Mouse (Mus musculus): ENCODE data around the gene Rnf150. TPM values are rescaled to one million over a fixed set of nuclear protein-coding genes. Genes with fewer than 3 reads are reported as not detected.
A peak's percentile ranks its signal among the peaks of the same experiment; 100 is the strongest.

Gene Rnf150
- polyA plus RNA-seq, 1 experiment from 2014 or later, result 0.10 TPM

GRCm38 (mm10) chr8:82916851-82917539 lies 53.8 kb downstream of the Rnf150 start:
- no peak for DNase-seq
- H3K4me3 ChIP-seq (replicated peaks), result no peak overlapping the region
- ATAC-seq (ENCODE audit: low read depth), result no peak
- no peaks in the 10 kb centered on the region for H3K27me3 ChIP-seq
- no peak overlapping the region for H3K27ac ChIP-seq
- no peaks in the 10 kb centered on the region for H3K9me3 ChIP-seq (replicated peaks)
- no peaks in the 10 kb centered on the region for H3K36me3 ChIP-seq
- peaks cover 8% of the 10 kb centered on the region; the same call in 1 of the 2 replicates for H3K4me1 ChIP-seq (replicated peaks)
- no peak overlapping the region for H3K4me2 ChIP-seq
- WGBS (ENCODE audit: insufficient replicate concordance), result 6% methylated on average over 1 of the region's 1 CpGs
- no peak overlapping the region for H3K9ac ChIP-seq

GRCm38 (mm10) chr8:82917540-82918316 lies 54.6 kb downstream of the Rnf150 start:
- WGBS (ENCODE audit: insufficient replicate concordance), result 34% methylated on average over 5 of the region's 5 CpGs
- H3K36me3 ChIP-seq, result no peaks in the 10 kb centered on the region
- DNase-seq (no peak), ATAC-seq (ENCODE audit: low read depth) (no peak)
- peaks cover 8% of the 10 kb centered on the region; the same call in 1 of the 2 replicates for H3K4me1 ChIP-seq (replicated peaks)
- H3K27me3 ChIP-seq, result no peaks in the 10 kb centered on the region
- H3K9ac ChIP-seq, result no peak overlapping the region
- H3K9me3 ChIP-seq (replicated peaks), result no peaks in the 10 kb centered on the region
- H3K27ac ChIP-seq, result no peak overlapping the region; the same call in 1 of the 2 replicates
- no peak overlapping the region for H3K4me3 ChIP-seq (replicated peaks)
- H3K4me2 ChIP-seq, result no peak overlapping the region

GRCm38 (mm10) chr8:82919676-82920075 lies 56.5 kb downstream of the Rnf150 start:
- DNase-seq (no peak), ATAC-seq (ENCODE audit: low read depth) (no peak)
- H3K36me3 ChIP-seq, result no peaks in the 10 kb centered on the region
- no peaks in the 10 kb centered on the region for H3K9me3 ChIP-seq (replicated peaks)
- no peaks in the 10 kb centered on the region for H3K27me3 ChIP-seq
- H3K4me2 ChIP-seq, result no peak overlapping the region
- H3K4me1 ChIP-seq (replicated peaks), result peaks cover 8% of the 10 kb centered on the region; the same call in 1 of the 2 replicates
- WGBS (ENCODE audit: insufficient replicate concordance), result 59% methylated on average over 4 of the region's 4 CpGs
- H3K4me3 ChIP-seq (replicated peaks), result no peak overlapping the region
- no peak overlapping the region for H3K9ac ChIP-seq
- no peak overlapping the region for H3K27ac ChIP-seq

- Histone ChIP-seq H3K4me2 (no peak overlapping the region), H3K4me1 (replicated peaks) (peaks cover 8% of the 10 kb centered on the region; the same call in 1 of the 2 replicates), H3K9ac (no peak overlapping the region), H3K27ac (no peak overlapping the region), H3K27me3 (no peaks in the 10 kb centered on the region), H3K9me3 (replicated peaks) (no peaks in the 10 kb centered on the region), H3K36me3 (no peaks in the 10 kb centered on the region), H3K4me3 (replicated peaks) (no peak overlapping the region)
- WGBS (ENCODE audit: insufficient replicate concordance), result 60% methylated on average over 4 of the region's 4 CpGs
- ATAC-seq (ENCODE audit: low read depth) (no peak), DNase-seq (no peak)
Measured at GRCm38 (mm10) chr8:82920124-82920523, 57.0 kb downstream of the Rnf150 start.

- 78% methylated on average over 3 of the region's 3 CpGs for WGBS (ENCODE audit: insufficient replicate concordance)
- no peaks in the 10 kb centered on the region for H3K4me1 ChIP-seq (replicated peaks)
Measured at GRCm38 (mm10) chr8:82925286-82925685, 62.1 kb downstream of the Rnf150 start.

GRCm38 (mm10) chr8:82926518-82926917 lies 63.4 kb downstream of the Rnf150 start:
- no peak for DNase-seq
- H3K4me3 ChIP-seq (replicated peaks), result no peak overlapping the region
- H3K4me1 ChIP-seq (replicated peaks), result no peaks in the 10 kb centered on the region
- H3K4me2 ChIP-seq, result no peak overlapping the region
- ATAC-seq (ENCODE audit: low read depth), result no peak
- H3K27me3 ChIP-seq, result no peaks in the 10 kb centered on the region
- H3K27ac ChIP-seq, result no peak overlapping the region
- H3K36me3 ChIP-seq, result no peaks in the 10 kb centered on the region
- no peaks in the 10 kb centered on the region for H3K9me3 ChIP-seq (replicated peaks)
- H3K9ac ChIP-seq, result no peak overlapping the region
- 65% methylated on average over 5 of the region's 5 CpGs for WGBS (ENCODE audit: insufficient replicate concordance)

More at GRCm38 (mm10) chr8:82925286-82925685, 62.1 kb downstream of the Rnf150 start:
- Histone ChIP-seq H3K4me2 (no peak overlapping the region), H3K36me3 (no peaks in the 10 kb centered on the region), H3K4me3 (replicated peaks) (no peak overlapping the region), H3K27me3 (no peaks in the 10 kb centered on the region), H3K9me3 (replicated peaks) (no peaks in the 10 kb centered on the region), H3K27ac (no peak overlapping the region), H3K9ac (no peak overlapping the region)
- DNase-seq, result no peak
- ATAC-seq (ENCODE audit: low read depth), result no peak

GRCm38 (mm10) chr8:82931554-82931953 lies 68.4 kb downstream of the Rnf150 start:
- DNase-seq (no peak), ATAC-seq (ENCODE audit: low read depth) (no peak)
- H3K27ac ChIP-seq, result no peak overlapping the region
- H3K27me3 ChIP-seq, result no peaks in the 10 kb centered on the region
- no peaks in the 10 kb centered on the region for H3K4me1 ChIP-seq (replicated peaks)
- H3K9ac ChIP-seq, result no peak overlapping the region
- H3K4me2 ChIP-seq, result no peak overlapping the region
- no peaks in the 10 kb centered on the region for H3K36me3 ChIP-seq
- no peaks in the 10 kb centered on the region for H3K9me3 ChIP-seq (replicated peaks)
- H3K4me3 ChIP-seq (replicated peaks), result no peak overlapping the region
- WGBS (ENCODE audit: insufficient replicate concordance), result 85% methylated on average over 7 of the region's 7 CpGs

- no peaks in the 10 kb centered on the region for H3K4me1 ChIP-seq (replicated peaks)
- H3K4me3 ChIP-seq (replicated peaks), result no peak overlapping the region
- H3K9ac ChIP-seq, result no peak overlapping the region
- no peaks in the 10 kb centered on the region for H3K36me3 ChIP-seq
- H3K27me3 ChIP-seq, result no peaks in the 10 kb centered on the region
- no peak overlapping the region for H3K4me2 ChIP-seq
- H3K9me3 ChIP-seq (replicated peaks), result no peaks in the 10 kb centered on the region
- WGBS (ENCODE audit: insufficient replicate concordance), result 54% methylated on average over 7 of the region's 7 CpGs
- no peak for DNase-seq
- no peak overlapping the region for H3K27ac ChIP-seq
- no peak for ATAC-seq (ENCODE audit: low read depth)
Measured at GRCm38 (mm10) chr8:82936162-82936561, 73.0 kb downstream of the Rnf150 start.

- H3K9ac ChIP-seq, result no peak overlapping the region
- ATAC-seq (ENCODE audit: low read depth), result no peak
Measured at GRCm38 (mm10) chr8:82936866-82937265, 73.7 kb downstream of the Rnf150 start.

GRCm38 (mm10) chr8:82939912-82940311 lies 76.8 kb downstream of the Rnf150 start:
- Histone ChIP-seq H3K4me3 (replicated peaks) (no peak overlapping the region), H3K9me3 (replicated peaks) (no peaks in the 10 kb centered on the region), H3K27ac (0 out of 2 replicates have a peak overlapping the region, but pooled peaks have one; percentile 2), H3K4me2 (no peak overlapping the region), H3K4me1 (replicated peaks) (no peaks in the 10 kb centered on the region), H3K27me3 (no peaks in the 10 kb centered on the region), H3K36me3 (no peaks in the 10 kb centered on the region), H3K9ac (no peak overlapping the region)
- DNase-seq, result no peak
- WGBS (ENCODE audit: insufficient replicate concordance), result 10% methylated on average over 6 of the region's 6 CpGs
- ATAC-seq (ENCODE audit: low read depth), result peak; percentile 50

More at GRCm38 (mm10) chr8:82936866-82937265, 73.7 kb downstream of the Rnf150 start:
- Histone ChIP-seq H3K36me3 (no peaks in the 10 kb centered on the region), H3K27me3 (no peaks in the 10 kb centered on the region), H3K27ac (no peak overlapping the region), H3K4me3 (replicated peaks) (no peak overlapping the region), H3K4me1 (replicated peaks) (no peaks in the 10 kb centered on the region), H3K4me2 (no peak overlapping the region), H3K9me3 (replicated peaks) (no peaks in the 10 kb centered on the region)
- DNase-seq, result no peak
- 62% methylated on average over 4 of the region's 4 CpGs for WGBS (ENCODE audit: insufficient replicate concordance)

- no peak for DNase-seq
- ATAC-seq (ENCODE audit: low read depth), result no peak
- H3K9me3 ChIP-seq (replicated peaks), result no peaks in the 10 kb centered on the region
- H3K9ac ChIP-seq, result no peak overlapping the region
- WGBS (ENCODE audit: insufficient replicate concordance), result 57% methylated on average over 6 of the region's 6 CpGs
- no peak overlapping the region for H3K4me2 ChIP-seq
- no peaks in the 10 kb centered on the region for H3K4me1 ChIP-seq (replicated peaks)
- H3K27me3 ChIP-seq, result no peaks in the 10 kb centered on the region
- H3K4me3 ChIP-seq (replicated peaks), result no peak overlapping the region
- H3K36me3 ChIP-seq, result no peaks in the 10 kb centered on the region
- H3K27ac ChIP-seq, result no peak overlapping the region
Measured at GRCm38 (mm10) chr8:82943223-82944006, 80.3 kb downstream of the Rnf150 start.

Data from liver, embryonic 13.5 days (tissue).